Mouse (Mus musculus) neural tube, embryonic 11.5 days (tissue): ENCODE measurements around the gene Polr1d. TPM values are rescaled to one million over a fixed set of nuclear protein-coding genes. Genes with fewer than 3 reads are reported as not detected.

Source experiments
- ATAC-seq: fragments of 200-750 bp; cut with Nextera tagmentation; 2 replicates; pipeline ENCODE4 v1.8.0; 2017; ENCODE audit warnings: moderate number of reproducible peaks, mild to moderate bottlenecking, moderate TSS enrichment, moderate library complexity; ENCODE audit not compliant: insufficient read depth, low FRiP score, low TSS enrichment
- DNase-seq: peaks from one replicate; pipeline ENCODE4 v3.0.0-alpha.2; 2015; ENCODE audit warnings: low spot score
- H3K27ac ChIP-seq: fragments of 300-500 bp; sonication (generic); 2 replicates; pipeline ENCODE4 v1.5.1; 2014; ENCODE audit warnings: low read depth, mild to moderate bottlenecking, low read length
- H3K27me3 ChIP-seq: fragments of 300-500 bp; sonication (generic); 2 replicates; pipeline ENCODE4 v1.6.1; 2014; ENCODE audit warnings: mild to moderate bottlenecking, low read length, mixed read lengths; ENCODE audit not compliant: control insufficient read depth, insufficient read depth
- H3K36me3 ChIP-seq: fragments of 300-500 bp; sonication (generic); 2 replicates; pipeline ENCODE4 v1.6.1; 2014; ENCODE audit warnings: mild to moderate bottlenecking, low read length, moderate library complexity, mixed read lengths; ENCODE audit not compliant: control insufficient read depth, insufficient read depth
- H3K4me1 ChIP-seq: fragments of 300-500 bp; sonication (generic); 2 replicates; pipeline ENCODE4 v1.6.1; 2014; ENCODE audit warnings: low read length, mixed read lengths; ENCODE audit not compliant: control insufficient read depth, insufficient read depth
- H3K4me2 ChIP-seq: fragments of 300-500 bp; sonication (generic); 2 replicates; pipeline ENCODE4 v1.6.1; 2014; ENCODE audit warnings: low read depth, mild to moderate bottlenecking, moderate library complexity
- H3K4me3 ChIP-seq: fragments of 300-500 bp; sonication (generic); 2 replicates; pipeline ENCODE4 v1.5.1; 2014; ENCODE audit warnings: low read depth, low read length
- H3K9ac ChIP-seq: fragments of 300-500 bp; sonication (generic); 2 replicates; pipeline ENCODE4 v1.6.1; 2014; ENCODE audit warnings: mild to moderate bottlenecking, low read length
- H3K9me3 ChIP-seq: fragments of 300-500 bp; sonication (generic); 2 replicates; pipeline ENCODE4 v1.6.1; 2016; ENCODE audit warnings: low read length; ENCODE audit not compliant: control insufficient read depth
- WGBS: fragments of 180-500 bp; shearing (Covaris S2); extraction: QIAGEN DNeasy Blood & Tissue Kit; methylation state at CpG from one replicate; pipeline ENCODE4 v1.1.7; 2014; 5-methylcytosine and 5-hydroxymethylcytosine counted together
- polyA plus RNA-seq: library from polyadenylated mRNA; unstranded; fragments of >200 nt; fragmentation: Nextera tagmentation; extraction: Ambion mirVana; gene quantifications from 2 replicates; pipeline ENCODE4 v1.2.1, GENCODE M21; 2014

Polr1d gene
- polyA plus RNA-seq, 1 experiment from 2014 or later = 106 TPM

DNA sequence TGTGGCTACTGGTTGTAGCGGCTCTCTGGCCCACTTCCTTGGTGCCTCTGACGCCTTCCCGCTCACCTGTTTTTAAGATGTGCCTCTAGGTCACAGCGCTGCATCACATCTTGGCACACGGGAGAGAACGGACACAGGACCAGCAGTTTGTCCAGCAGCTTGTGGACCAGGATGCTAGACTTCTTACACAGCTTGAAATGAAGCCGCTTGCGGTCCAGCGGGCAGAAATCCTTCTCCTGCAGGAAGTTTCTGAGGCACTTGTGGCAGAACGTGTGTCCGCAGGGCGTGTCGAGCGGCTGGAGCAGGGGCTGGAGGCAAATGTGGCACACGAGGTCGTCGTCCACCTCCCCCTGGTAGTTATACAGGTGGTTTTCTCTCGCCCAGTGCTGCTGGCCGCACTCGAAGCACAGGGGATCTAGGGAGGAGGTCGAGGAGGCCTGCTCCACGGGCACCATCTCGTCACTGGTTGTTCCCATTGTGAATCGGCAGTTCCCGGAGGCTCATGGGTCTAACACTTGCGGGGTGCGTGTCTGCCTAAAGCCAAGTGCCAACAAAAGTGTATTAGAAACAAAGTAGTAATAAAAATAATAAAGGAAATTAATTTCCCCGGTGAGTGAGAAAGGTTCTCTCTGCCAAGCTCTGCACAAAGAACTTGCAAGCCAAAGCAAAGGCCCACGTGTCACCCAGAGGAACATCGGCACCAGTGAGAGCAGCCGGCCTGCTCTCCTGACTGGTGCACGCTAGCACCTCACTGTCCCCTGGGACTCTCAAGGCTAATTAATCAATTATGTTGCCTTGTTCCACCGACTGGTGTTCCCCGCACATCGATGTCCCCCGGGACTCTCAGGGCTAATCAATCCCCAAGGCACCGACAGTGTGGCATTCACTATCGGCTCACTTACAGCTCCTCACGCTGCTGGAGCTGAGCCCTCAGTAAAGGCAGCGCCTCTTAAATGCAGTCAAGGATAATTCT is 34.6 kb upstream of the Polr1d start:
- H3K4me3 ChIP-seq = no peak overlapping the region
- no peaks in the 10 kb centered on the region for H3K27me3 ChIP-seq
- peaks cover 6% of the 10 kb centered on the region; the same call in 1 of the 2 replicates for H3K4me1 ChIP-seq
- H3K36me3 ChIP-seq = no peaks in the 10 kb centered on the region
- no peaks in the 10 kb centered on the region for H3K9me3 ChIP-seq
- H3K27ac ChIP-seq = no peak overlapping the region
- 64% methylated on average over 40 of the region's 40 CpGs for WGBS
- no peak overlapping the region for H3K4me2 ChIP-seq
- DNase-seq (peak; percentile 55), ATAC-seq (no peak; the same call in 1 of the 2 replicates)
- H3K9ac ChIP-seq = no peak overlapping the region; the same call in 1 of the 2 replicates

DNA sequence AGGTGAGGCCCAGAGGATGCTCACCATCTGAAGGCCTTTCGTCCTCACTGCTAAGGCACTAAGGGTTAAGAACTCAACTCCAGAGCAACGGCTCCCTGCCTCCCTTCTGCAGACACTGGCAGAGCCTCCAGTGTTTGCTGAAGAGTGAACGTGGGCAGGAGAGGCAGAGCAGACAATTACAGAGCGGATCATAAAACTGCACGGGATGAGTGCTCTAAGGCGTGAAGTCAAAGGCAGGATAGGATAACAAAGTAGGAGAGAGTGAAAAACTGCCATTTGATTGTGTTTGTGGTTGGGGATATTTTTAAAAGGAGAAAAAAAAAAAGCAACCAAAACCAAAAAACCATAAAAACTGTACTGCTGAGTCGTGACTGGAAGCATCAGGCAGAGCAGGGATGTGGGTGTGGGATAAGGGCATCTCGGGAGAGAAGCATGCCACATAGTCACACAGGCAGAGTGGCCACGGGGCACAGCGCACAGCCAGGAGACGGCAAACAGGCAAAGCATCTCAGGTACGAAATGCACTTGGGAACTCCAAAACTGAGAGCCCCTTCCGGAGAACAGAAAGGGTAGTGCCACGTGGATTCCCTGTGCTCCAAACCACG is 33.5 kb upstream of the Polr1d start:
- DNase-seq = no peak
- H3K9me3 ChIP-seq = no peaks in the 10 kb centered on the region
- no peak overlapping the region for H3K9ac ChIP-seq
- no peaks in the 10 kb centered on the region for H3K36me3 ChIP-seq
- ATAC-seq = no peak
- H3K4me3 ChIP-seq = no peak overlapping the region
- 48% methylated on average over 15 of the region's 15 CpGs for WGBS
- H3K27ac ChIP-seq = no peak overlapping the region
- no peaks in the 10 kb centered on the region for H3K27me3 ChIP-seq
- H3K4me1 ChIP-seq = peaks cover 6% of the 10 kb centered on the region; the same call in 1 of the 2 replicates
- H3K4me2 ChIP-seq = no peak overlapping the region

DNA sequence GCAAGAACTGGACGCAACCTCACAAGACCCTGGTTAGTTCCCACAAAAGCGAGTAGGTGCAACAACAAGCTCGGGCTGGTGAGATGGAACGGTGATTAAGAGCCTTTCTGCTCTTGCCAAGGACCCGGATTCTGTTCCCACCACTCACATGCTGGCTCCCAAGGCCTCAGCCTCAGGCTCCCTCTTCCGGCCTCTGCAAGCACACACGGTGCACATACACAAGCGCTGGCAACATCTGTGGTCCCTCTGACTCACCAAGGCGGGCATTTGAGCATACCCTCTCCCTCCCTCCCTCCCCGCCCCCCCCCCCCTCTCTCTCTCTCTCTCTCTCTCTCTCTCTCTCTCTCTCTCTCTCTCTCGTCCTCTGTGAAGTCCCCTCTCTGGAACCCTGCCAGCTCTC is 31.5 kb upstream of the Polr1d start:
- no peaks in the 10 kb centered on the region for H3K36me3 ChIP-seq
- no peak overlapping the region for H3K9ac ChIP-seq
- DNase-seq = no peak
- 79% methylated on average over 9 of the region's 11 CpGs for WGBS
- no peak for ATAC-seq
- H3K4me1 ChIP-seq = peaks cover 6% of the 10 kb centered on the region; the same call in 1 of the 2 replicates
- H3K27ac ChIP-seq = no peak overlapping the region
- H3K4me3 ChIP-seq = no peak overlapping the region
- H3K27me3 ChIP-seq = no peaks in the 10 kb centered on the region
- H3K9me3 ChIP-seq = no peaks in the 10 kb centered on the region
- H3K4me2 ChIP-seq = no peak overlapping the region

DNA sequence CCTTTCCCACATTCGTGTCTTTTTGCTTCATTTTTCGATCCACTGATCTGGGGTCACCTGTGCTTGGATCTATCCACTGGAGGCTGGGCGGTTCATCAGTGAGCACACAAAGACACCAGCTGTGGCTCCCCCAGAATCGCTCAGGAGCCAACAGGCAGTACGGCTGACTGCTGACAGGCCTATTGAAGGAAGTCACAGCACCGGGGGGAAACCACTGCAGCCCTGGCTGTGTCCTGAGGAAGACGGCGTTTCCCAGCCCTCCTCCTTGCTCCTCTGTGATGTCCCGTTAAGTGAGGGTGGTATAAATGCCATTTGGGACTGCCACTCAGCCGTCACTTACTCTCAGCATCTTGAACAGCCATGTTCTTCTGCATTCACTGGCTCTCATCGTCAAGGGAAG is 30.9 kb upstream of the Polr1d start:
- Histone ChIP-seq H3K4me3 (no peak overlapping the region), H3K9me3 (no peaks in the 10 kb centered on the region), H3K27me3 (no peaks in the 10 kb centered on the region), H3K4me1 (peaks cover 6% of the 10 kb centered on the region; the same call in 1 of the 2 replicates), H3K27ac (no peak overlapping the region), H3K36me3 (no peaks in the 10 kb centered on the region), H3K4me2 (no peak overlapping the region), H3K9ac (no peak overlapping the region)
- DNase-seq (no peak), ATAC-seq (no peak)
- 60% methylated on average over 11 of the region's 11 CpGs for WGBS

DNA sequence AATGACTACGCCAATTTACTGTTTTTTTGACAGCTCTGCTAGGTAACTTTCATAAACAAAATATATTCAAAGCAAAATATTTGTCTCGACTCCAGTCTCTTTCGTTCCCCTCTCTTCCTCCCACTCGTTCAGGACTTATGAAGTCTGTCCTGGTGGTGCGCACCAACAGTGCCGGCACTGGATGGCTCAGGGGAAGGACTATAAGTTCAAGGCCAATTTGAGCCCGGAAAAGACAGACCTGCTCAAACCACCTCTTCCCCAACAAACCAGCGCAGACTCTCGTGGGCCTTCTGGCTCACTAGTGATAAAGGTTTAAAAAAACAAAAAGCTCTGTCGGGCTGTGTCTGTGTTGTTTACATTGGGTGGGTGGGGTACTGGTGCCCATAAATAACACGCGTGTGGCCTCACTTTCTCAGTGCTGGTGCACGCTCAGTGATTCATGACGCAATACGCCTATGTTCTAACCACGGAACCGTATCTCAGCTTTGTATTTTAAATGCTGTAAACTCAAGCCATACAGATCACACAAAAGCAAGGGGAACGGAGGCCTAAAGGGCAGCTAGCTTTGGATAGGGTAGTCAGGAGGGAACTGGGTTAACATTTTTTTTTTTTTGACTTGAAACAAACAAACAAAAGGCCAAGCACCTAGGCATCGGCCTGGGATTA is 27.2 kb upstream of the Polr1d start:
- DNase-seq (no peak), ATAC-seq (no peak)
- Histone ChIP-seq H3K4me2 (no peak overlapping the region), H3K27me3 (no peaks in the 10 kb centered on the region), H3K9me3 (no peaks in the 10 kb centered on the region), H3K36me3 (no peaks in the 10 kb centered on the region), H3K9ac (no peak overlapping the region), H3K27ac (no peak overlapping the region), H3K4me3 (no peak overlapping the region), H3K4me1 (no peaks in the 10 kb centered on the region; the same call in 1 of the 2 replicates)
- 79% methylated on average over 19 of the region's 19 CpGs for WGBS

DNA sequence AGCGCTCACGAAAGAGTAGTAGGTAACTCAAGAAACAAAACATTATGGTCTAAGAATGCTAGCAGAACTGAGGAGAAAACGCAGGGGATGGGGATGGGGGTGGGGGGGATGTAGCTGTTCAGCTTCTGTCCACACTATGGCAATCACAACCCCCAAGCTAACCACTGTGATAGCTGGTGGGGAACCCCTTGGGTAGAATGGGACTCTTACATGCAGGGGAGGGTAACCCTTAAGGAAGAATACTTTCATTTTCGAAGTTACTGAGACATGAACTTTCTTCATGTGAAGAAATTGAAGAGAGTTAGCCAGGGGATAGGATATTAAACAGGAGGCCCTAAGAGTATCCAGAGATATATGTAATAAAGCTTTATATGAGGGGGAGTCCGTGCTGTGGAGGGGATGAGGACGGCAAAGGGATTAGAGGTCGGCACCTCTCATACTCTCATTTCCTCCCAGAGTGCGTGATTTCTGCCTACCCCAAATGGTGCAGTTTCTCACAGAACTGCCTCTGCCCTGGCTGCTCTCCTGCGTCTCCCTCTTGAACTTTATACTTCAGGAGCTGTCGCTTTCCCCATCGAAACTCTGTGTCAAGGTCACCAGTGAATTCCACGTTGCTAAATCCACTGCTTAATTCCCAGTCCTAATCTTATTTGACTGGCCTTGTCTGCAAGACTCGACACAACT is 25.9 kb upstream of the Polr1d start:
- Histone ChIP-seq H3K36me3 (no peaks in the 10 kb centered on the region), H3K4me2 (no peak overlapping the region), H3K4me3 (no peak overlapping the region), H3K27ac (no peak overlapping the region), H3K27me3 (no peaks in the 10 kb centered on the region), H3K4me1 (no peaks in the 10 kb centered on the region; the same call in 1 of the 2 replicates), H3K9me3 (no peaks in the 10 kb centered on the region), H3K9ac (no peak overlapping the region)
- WGBS = 80% methylated on average over 13 of the region's 13 CpGs
- no peak for DNase-seq
- ATAC-seq = no peak

DNA sequence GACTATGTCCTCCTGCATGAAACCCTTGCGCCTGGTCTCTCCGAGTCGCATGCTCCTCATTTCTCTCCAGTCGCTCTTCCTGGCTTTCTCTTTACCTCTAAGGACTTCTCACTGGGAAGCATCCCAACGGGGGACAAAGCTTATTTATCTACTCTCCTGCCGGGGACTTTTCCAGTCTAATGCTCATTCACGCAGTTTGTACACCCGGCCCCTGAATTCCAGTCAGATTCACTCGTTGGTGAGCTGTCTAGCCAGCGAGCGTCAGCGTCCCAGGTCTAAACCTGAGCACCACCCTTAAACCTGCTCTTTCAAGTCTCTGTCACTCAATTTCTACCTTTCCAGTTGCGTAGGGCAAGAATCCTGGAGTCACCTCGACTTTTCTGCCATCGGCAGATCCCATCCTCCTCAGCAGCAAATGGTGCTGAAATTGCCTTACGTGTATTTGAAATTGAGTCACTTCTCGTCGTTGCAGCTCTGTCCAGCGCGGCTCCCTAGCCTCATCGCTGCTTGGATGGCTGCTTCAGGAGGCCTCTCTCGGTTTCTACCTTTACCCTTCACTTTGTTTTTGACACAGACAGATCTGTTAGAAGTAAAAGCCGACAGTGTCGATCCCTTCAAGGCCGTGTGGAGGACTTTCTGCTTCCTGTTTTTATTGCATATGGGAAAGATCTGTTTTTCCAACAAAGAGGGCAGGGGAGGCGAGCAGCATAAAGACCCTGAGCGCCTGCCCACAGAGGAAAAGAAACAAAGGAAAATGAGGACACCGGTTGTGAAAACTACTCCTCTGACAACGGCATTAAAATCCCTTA is 25.1 kb upstream of the Polr1d start:
- Histone ChIP-seq H3K9ac (no peak overlapping the region), H3K4me3 (no peak overlapping the region), H3K4me2 (no peak overlapping the region), H3K27ac (no peak overlapping the region), H3K36me3 (no peaks in the 10 kb centered on the region), H3K4me1 (no peaks in the 10 kb centered on the region; the same call in 1 of the 2 replicates), H3K9me3 (no peaks in the 10 kb centered on the region), H3K27me3 (no peaks in the 10 kb centered on the region)
- 53% methylated on average over 29 of the region's 29 CpGs for WGBS
- DNase-seq = no peak
- no peak for ATAC-seq

DNA sequence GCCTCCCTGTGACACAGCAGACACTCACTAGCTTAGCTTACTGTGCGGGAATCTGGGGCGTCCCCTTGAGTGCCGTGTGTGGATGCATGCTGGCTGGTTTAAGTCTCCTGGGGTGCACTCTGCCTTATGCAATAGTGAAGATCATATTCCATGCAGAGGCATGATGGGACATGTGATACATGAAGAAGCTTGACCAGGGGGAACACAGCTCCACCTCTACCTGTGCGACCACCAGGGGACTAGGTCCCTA is 24.6 kb upstream of the Polr1d start:
- no peak for DNase-seq
- ATAC-seq = no peak
- H3K4me3 ChIP-seq = no peak overlapping the region
- H3K4me1 ChIP-seq = no peaks in the 10 kb centered on the region; the same call in 1 of the 2 replicates
- no peaks in the 10 kb centered on the region for H3K27me3 ChIP-seq
- 67% methylated on average over 4 of the region's 4 CpGs for WGBS
- H3K9me3 ChIP-seq = no peaks in the 10 kb centered on the region
- H3K36me3 ChIP-seq = no peaks in the 10 kb centered on the region
- H3K4me2 ChIP-seq = no peak overlapping the region
- no peak overlapping the region for H3K27ac ChIP-seq
- H3K9ac ChIP-seq = no peak overlapping the region
